Mouse (Mus musculus) natural killer cell, adult 2 months (primary cell): ENCODE results near the gene Dgat2.

Experiments
- DNase-seq, 2 experiments: peaks; one replicate each; pipeline ENCODE4 v3.0.0; 2022; ENCODE audit warnings: low spot score in 2 of 2

Gene Dgat2

DNA sequence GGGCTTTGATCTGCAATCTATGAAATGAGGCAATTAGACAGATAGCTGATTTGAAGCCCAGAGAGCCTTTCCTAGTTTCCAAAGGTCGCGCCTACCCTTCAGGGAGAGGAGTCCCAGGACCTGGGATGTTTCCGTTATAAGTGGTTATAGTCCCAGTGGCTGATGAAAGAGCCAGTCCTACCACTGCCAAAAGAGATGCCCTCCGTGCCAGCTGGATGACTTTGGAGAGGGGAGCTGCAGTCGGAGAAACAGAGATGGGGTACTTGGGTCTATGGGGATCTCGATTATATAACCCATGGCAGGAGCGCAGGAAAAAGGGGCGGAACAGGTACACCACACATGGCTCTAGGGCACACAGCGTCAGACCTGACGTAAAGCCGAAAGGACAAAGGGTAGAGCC lies 20.6 kb downstream of the Dgat2 start:
- no peak for DNase-seq

- DNase-seq: no peak
Measured at GRCm38 (mm10) chr7:99161529-99161928, 21.0 kb downstream of the Dgat2 start.

GRCm38 (mm10) chr7:99160995-99161394 lies 21.5 kb downstream of the Dgat2 start:
- DNase-seq: no peak

- DNase-seq: no peak
Measured at GRCm38 (mm10) chr7:99159446-99159845, 23.1 kb downstream of the Dgat2 start.

GRCm38 (mm10) chr7:99158904-99159303 lies 23.6 kb downstream of the Dgat2 start:
- DNase-seq: no peak

GRCm38 (mm10) chr7:99158011-99158410 lies 24.5 kb downstream of the Dgat2 start:
- DNase-seq: no peak

GRCm38 (mm10) chr7:99156737-99157136 lies 25.8 kb downstream of the Dgat2 start:
- DNase-seq: no peak

DNA sequence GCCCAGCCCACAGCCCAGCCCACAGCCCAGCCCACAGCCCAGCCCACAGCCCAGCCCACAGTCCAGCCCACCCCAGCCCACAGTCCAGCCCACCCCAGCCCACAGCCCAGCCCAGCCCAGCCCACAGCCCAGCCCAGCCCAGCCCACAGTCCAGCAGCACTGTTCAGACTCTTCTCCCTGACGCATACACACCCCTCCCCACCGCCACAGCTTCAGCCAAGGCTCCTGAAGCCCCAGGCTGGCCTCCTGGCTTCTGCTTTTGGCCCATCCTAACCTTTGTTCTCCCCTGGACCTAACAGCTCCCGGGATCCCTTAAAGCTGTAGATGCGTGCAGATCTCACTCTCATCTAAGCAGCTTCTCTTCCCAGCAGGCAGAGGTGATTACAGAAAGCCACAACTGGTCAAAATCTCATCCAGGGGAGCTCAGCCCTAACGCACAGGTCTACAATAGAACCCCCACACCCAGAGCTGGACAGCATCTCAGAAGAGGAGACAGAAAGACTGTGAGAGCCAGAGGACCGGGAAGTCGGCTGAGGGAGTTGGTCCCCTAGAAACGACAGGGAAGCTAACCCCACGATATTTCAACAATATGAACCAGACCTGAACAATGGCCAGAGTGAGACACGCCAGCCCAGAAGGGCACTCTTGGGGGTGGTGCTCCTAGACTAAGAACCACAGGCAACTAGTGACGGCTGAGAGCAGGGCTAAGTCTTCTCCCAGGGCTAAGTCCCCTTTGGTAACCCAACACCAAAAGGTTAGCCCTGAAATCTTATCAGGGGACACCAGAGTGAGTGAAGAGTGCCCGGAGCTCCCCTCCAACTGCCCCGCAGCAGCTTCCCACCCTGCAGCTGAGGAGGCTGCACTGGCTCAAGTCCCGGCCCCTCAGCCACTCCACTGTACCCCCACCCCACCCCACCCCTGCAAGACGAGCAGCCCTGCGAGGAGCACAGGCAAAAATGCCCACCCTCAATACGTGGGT lies 26.9 kb downstream of the Dgat2 start:
- no peak for DNase-seq

DNA sequence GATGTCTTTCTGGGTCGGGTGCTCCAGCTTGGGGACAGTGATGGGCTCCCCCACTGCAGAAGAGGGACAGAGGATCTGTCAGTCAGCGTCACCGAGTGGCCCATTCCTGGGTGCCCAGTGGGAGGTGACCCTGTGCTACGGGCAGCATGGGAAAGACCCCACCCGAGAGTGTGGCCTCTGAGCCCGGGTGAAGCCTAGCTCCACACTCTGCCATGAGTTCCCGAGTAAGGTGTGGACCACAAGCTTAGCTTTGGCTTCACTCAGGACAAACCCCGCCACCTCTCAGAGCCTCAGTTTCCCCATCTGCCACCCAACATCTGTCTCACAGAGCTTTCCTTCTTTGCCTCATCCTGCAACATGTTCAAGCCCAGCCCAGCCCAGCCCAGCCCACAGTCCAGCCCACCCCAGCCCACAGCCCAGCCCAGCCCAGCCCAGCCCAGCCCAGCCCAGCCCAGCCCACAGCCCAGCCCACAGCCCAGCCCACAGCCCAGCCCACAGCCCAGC lies 27.8 kb downstream of the Dgat2 start:
- no peak for DNase-seq

DNA sequence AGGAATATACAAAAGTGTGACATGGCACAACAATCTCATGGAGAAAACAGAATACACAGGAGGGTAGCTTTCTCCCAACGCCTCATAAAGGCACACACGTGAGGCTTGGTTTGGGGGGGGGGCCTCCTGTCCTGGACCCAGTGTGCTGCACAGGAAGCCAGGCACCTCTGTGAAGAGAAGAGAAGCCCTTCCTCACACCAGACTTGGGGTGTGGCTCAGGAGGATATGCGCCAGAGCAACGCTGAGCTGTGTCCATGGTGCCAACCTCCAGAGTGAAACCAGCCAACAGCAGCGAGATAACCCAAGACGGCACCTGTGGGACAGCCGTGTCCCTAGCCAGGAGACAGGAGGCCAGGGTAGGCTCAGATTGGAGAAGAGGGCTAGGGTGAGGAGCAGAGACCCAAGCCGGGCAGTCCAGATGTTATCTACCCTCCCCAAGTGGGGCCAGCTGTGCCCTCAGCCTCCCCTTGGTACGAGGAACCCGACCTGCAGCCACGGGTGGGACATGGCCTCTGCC lies 28.8 kb downstream of the Dgat2 start:
- DNase-seq: no peak

DNA sequence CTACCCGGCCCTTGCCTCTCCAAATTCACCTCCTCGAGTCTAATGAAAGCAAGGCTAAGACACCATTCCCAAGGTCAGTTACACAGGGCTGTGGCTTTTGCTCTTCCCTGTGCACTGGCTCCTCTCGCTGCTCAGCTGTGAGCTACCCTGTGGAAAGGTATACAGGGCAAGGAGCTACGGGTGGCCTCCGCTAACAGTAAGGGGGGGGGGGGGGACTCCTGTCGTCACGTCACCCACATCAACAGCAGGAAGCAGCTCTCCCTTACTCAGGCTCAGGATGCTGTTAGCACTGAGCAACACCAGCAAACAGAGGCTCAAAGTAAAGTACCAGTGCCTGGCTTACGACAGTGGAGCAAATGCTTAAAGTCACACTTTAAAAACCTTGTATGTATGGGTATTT lies 29.8 kb downstream of the Dgat2 start:
- DNase-seq: no peak

DNA sequence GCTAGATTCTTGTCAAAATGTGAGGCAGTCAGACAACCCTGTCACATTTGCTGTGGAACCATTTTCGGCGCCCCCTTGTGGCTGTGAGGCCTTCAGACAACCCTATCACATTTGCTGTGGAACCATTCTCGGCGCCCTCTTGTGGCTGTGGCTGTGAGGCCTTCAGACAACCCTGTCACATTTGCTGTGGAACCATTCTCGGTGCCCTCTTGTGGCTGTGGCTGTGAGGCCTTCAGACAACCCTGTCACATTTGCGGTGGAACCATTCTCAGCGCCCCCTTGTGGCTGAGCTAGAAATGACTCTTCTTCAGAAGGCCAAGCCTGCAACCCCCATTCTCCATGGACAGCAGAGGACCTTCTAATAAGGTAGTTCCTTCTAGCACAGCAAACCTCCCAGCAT lies 31.2 kb downstream of the Dgat2 start:
- DNase-seq: peak; percentile 95 to 97

- DNase-seq: no peak
Measured at GRCm38 (mm10) chr7:99149017-99149416, 33.5 kb downstream of the Dgat2 start.

- DNase-seq: no peak
Measured at GRCm38 (mm10) chr7:99147494-99147893, 35.0 kb downstream of the Dgat2 start.

GRCm38 (mm10) chr7:99146906-99147305 lies 35.6 kb downstream of the Dgat2 start:
- peak in 1 of 2 experiments; percentile 46 for DNase-seq

DNA sequence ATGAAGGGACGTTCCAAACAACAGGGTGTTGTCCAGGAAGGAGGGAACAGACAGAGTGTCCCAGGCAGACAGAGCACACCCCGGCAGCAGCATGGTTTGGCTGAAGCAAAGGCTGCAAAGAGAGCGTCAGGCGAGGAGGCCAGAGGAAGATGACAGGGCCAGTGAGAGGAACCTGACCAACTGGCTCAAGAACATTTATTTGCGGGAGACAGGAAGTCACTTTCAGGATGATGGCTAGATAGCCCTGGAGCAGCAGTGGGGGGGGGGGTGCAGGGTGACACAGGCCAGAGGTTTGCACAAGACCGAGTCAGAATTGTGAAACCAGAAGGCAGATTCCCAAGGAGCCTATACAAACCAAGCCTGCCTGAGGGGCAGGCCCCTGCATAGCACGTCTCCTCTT lies 36.5 kb downstream of the Dgat2 start:
- no peak for DNase-seq

- DNase-seq: no peak
Measured at GRCm38 (mm10) chr7:99144616-99145015, 37.9 kb downstream of the Dgat2 start.

DNA sequence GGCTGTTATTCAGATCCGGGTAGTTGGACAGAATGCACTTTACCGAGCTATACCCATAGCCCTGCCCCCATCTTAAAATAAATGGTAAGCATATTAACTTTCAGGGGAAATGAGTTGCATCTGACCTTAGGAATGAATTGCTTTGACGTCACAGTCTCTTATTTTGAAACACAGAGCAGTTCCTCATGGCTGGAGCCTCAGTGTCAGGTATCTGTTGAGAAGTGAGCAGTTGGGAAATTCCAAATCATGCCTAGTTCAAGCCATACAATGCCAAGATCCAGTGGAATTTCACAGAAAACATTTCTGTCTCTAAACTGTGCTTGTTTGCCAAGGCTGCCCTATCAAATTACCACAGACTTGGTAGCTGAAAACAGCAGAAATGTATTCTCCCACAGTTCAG lies 39.3 kb downstream of the Dgat2 start:
- DNase-seq: no peak

DNA sequence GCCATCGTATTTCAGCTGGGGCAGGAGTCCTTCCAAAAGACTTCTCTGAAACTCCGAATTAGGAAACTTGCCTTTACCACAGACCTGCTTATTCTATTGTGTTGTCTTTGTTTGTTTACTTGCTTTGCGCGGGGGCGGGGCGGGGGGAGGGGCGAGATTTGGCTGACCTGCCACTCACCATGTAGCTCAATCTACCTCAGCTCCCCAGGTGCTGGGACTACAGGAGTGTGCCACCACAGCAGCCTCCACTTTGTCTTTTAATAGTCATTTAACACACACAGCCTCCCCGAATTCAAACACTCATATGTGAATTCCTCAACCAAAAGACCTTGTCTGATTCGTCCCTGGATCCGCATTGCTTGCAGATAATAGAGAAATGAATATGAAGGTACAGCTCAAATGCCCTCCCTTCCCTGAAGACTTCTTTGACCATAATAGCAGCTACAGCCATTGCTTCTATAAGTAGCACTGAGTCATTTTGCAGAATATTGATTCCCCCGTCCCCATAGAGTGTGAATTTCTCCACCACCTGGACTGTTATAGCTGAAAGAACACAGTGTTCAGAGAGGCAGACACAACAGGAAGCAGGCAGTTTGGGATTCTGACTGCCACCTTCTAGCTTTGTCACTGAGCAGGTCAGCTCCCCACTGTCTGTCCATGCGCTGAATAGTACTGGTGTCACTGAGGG lies 40.5 kb downstream of the Dgat2 start:
- DNase-seq: no peak

DNA sequence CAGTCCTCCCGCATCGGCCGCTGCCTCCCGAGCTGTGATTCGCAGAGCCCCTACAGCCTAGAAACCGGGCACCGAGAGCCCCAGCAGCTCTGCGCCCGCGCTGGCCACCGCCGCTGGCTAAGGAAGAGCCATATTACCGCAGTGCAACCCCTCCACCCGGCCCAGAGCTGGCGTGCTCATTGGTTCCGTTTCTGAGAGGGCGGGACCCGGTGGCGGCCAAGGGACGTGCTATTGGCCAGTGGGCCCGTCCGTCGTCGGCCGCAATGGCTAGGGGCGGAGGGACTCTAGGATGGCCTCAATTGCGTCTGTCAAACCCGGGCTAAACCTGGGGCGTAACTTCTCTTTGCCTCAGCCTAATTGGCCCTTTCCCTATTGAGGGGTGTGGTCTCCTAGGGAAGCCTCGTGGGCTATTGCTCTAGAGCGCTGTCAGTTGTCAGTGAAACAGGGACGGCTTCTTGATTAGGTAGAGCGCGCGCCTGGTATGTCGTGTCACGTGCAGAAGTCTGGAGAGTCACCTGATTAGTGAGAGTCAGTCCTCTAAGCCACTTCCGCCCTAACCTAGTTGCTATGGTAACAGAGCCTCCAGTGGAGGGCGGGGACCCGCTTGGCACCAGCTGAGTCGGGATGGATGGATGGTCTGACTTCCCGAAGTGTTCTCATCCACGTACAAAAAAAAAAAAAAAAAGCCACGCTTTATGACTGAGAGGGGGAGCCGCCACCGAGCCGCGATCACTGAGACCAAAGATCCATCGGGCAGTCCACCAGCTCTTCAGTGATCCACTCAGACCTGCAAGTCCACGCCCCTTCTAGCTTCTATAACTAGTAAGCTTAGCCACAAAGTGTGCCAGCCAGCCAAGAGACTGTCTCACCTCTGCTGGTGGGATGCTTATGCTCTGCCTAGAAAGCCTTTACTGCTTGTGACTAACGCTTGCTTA lies 41.3 kb downstream of the Dgat2 start, which contains the start of gene Uvrag:
TSS of gene Uvrag (minus strand) at position 158 of the 935 bp plus-strand sequence.
- DNase-seq: peak; percentile 99

- DNase-seq: no peak
Measured at GRCm38 (mm10) chr7:99140511-99140910, 42.0 kb downstream of the Dgat2 start.
